Mouse (Mus musculus) G1E (cell line): Measurements from ENCODE around the gene Hes3.

Source experiments
- CTCF ChIP-seq: IDR thresholded peaks from 2 replicates; pipeline ENCODE4 v1.5.1; 2012; ENCODE audit warnings: low read depth, low read length, inconsistent platforms, mixed read lengths
- GATA1 ChIP-seq: IDR thresholded peaks from 2 replicates; pipeline ENCODE4 v1.6.1; 2012; ENCODE audit warnings: borderline replicate concordance, low read length, inconsistent platforms, mixed read lengths
- GATA2 ChIP-seq: IDR thresholded peaks from 2 replicates; pipeline ENCODE4 v1.6.1; 2012; ENCODE audit warnings: low read depth, low read length, inconsistent platforms, borderline replicate concordance
- POLR2AphosphoS5 ChIP-seq: IDR thresholded peaks from 2 replicates; pipeline ENCODE4 v1.6.1; 2012; ENCODE audit warnings: low read depth, low read length, inconsistent platforms; ENCODE audit not compliant: insufficient replicate concordance
- TAL1 ChIP-seq: conservative IDR thresholded peaks from 2 replicates; pipeline ENCODE4 v1.6.1; 2012; ENCODE audit warnings: low read depth, low read length, inconsistent platforms, mixed read lengths

- no peak for TF ChIP-seq GATA1
- no peak for TF ChIP-seq CTCF
- TF ChIP-seq TAL1, result no peak
- no peak for TF ChIP-seq GATA2
- no peak for TF ChIP-seq POLR2AphosphoS5
These were observed 47.5 kb downstream of the Hes3 start for GRCm38 (mm10) chr4:152243969-152244368.
